In the genomic region with DNA sequence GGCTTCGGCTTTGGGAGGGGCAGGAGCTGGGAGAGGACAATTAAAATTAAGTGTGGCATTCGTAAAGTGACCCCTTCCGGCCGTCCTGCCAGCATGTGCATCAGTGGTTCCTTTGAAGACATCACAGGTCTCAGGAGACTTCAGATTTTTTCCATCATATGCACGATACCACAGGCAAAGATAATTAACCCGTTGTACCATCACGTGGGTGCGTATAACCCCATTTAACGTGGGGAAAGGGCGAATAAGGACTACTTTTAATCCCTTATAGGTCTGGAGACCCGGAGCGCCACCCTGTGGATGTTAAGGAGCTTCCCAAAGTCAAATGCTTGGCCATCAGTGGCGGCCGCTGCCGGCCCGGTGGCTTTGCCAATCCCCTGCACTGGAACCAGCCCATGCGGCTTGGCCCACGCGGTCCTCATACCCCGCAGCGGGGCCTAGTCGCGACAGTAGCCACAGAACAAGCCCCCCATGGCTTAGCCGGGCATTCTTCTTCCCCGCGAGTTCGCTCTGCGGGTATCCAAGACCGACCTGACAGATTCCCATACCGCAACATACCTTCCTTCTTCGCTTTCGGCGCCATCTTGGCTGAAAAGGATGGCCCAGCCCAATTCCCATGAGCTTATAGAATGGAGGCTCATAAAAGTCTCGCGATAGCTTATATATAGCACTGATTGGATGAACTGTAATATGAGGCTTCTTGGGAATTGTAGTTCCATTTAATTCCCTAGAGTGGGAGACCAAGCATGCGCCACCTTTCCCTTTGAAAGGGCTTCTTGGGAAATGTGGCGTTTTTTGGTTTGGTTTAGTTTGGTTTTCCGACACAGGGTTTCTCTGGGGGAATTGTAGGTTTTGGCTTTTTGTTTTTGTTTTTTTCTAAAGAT, we compare ENCODE assay signal across 8 mouse cellular contexts. TPM values are rescaled to one million over a fixed set of nuclear protein-coding genes. Genes with fewer than 3 reads are reported as not detected.
DNase-seq lines count a peak whose midpoint lies in the region; ATAC-seq and TF ChIP-seq lines count a peak whose summit lies in the region.

Rpl23a (minus strand) TSS at position 624 of the 884 bp plus-strand sequence.

- TF ChIP-seq CTCF in Patski (IDR thresholded peaks at IDR 0.05): no peak

- peak within 1 kb of the TSS; percentile 96 for H3K27ac ChIP-seq in hindbrain, embryonic 14.5 days

- H3K4me1 ChIP-seq in hindbrain, embryonic 14.5 days (replicated peaks; ENCODE audit: control insufficient read depth, insufficient read depth, low read length): peaks cover 31% of the 10 kb centered on the region

- H3K4me2 ChIP-seq in hindbrain, embryonic 14.5 days (replicated peaks): peak within 1 kb of the TSS; percentile 79

- peak within 1 kb of the TSS; percentile 79 for H3K4me3 ChIP-seq in hindbrain, embryonic 14.5 days (replicated peaks; ENCODE audit: low read length)

- peak; percentile 76 for ATAC-seq in Patski
- peak; percentile 91 for ATAC-seq in hindbrain, embryonic 14.5 days (ENCODE audit: low FRiP score)

- under 1% methylated on average over 38 of the region's 38 CpGs for WGBS in hindbrain, embryonic 14.5 days

- peaks cover 34% of the 10 kb centered on the region for H3K36me3 ChIP-seq in hindbrain, embryonic 14.5 days (replicated peaks; ENCODE audit: control insufficient read depth, insufficient read depth)

- CTCF ChIA-PET in Patski (lab: Charles Lee): no interaction called here

- H3K27me3 ChIP-seq in Patski: no peaks in the 10 kb centered on the region
- no peaks in the 10 kb centered on the region for H3K27me3 ChIP-seq in hindbrain, embryonic 14.5 days (ENCODE audit: control insufficient read depth, insufficient read depth, low read length)

- peak within 1 kb of the TSS; percentile 86 for H3K9ac ChIP-seq in hindbrain, embryonic 14.5 days

- no peak for DNase-seq in Patski (ENCODE audit: low read depth, low spot score)
- DNase-seq in cerebellum, postnatal 14 days: peak; percentile 84 to 89
- peak; percentile 89 to 93 for DNase-seq in frontal cortex, postnatal 36 days (ENCODE audit: low spot score in 2 of 2)
- DNase-seq in hindbrain, embryonic 14.5 days (ENCODE audit: low spot score): peak; percentile 97
- peak; percentile 70 to 88 for DNase-seq in layer of hippocampus, postnatal 25 days (ENCODE audit: extremely low spot score in 1 of 2, low spot score in 1 of 2)
- peak; percentile 75 for DNase-seq in lung, postnatal 14 days
- DNase-seq in ovary, postnatal 36 days (ENCODE audit: low spot score): peak; percentile 71
- DNase-seq in thymus, postnatal 14 days: peak; percentile 80

- POLR2A ChIA-PET in Patski (lab: Charles Lee): interaction anchor here (0.5 to 1.4 kb wide), 2 partner anchors 11 to 194 kb away, joined by 4 to 5 read pairs; no protein-coding TSS in a partner anchor

- in situ Hi-C loops in Patski (cut with MboI; ENCODE audit: low pct_unique_long_range_greater_than_20kb): no loop called here

- H3K9me3 ChIP-seq in hindbrain, embryonic 14.5 days (ENCODE audit: control insufficient read depth, low read length): no peaks in the 10 kb centered on the region

RNA-seq across cellular contexts. Expression of gene Rpl23a, which starts in this region (rescaled TPM):
- 1,270 TPM for polyA plus RNA-seq in Patski (2021)
- polyA plus RNA-seq in hindbrain, embryonic 14.5 days (2014; fragmentation: Nextera tagmentation; extraction: Ambion mirVana): 880 and 1,029 TPM in 2 replicates
- 100 to 1,000 TPM; 678 to 771 TPM for total RNA-seq in layer of hippocampus, postnatal 25 days (2021)
